Mouse (Mus musculus) forebrain, embryonic 15.5 days (tissue): ENCODE data around the gene Mtus2. TPM values are rescaled to one million over a fixed set of nuclear protein-coding genes. Genes with fewer than 3 reads are reported as not detected.

Experiments
- ATAC-seq: fragments of 200-750 bp; cut with Nextera tagmentation; replicated peaks from 2 replicates; pipeline ENCODE4 v1.8.0; 2017; ENCODE audit warnings: mild to moderate bottlenecking, moderate TSS enrichment, moderate library complexity
- H3K27ac ChIP-seq: fragments of 300-500 bp; sonication (generic); replicated peaks from 2 replicates; pipeline ENCODE4 v1.5.1; 2015; ENCODE audit warnings: mild to moderate bottlenecking, inconsistent platforms
- H3K27me3 ChIP-seq: fragments of 300-500 bp; sonication (generic); 2 replicates; pipeline ENCODE4 v1.6.1; 2015; ENCODE audit warnings: inconsistent platforms
- H3K36me3 ChIP-seq: fragments of 300-500 bp; sonication (generic); 2 replicates; pipeline ENCODE4 v1.6.1; 2015; ENCODE audit warnings: mild to moderate bottlenecking, inconsistent platforms
- H3K4me1 ChIP-seq: fragments of 300-500 bp; sonication (generic); 2 replicates; pipeline ENCODE4 v1.6.1; 2015; ENCODE audit warnings: inconsistent platforms
- H3K4me2 ChIP-seq: fragments of 300-500 bp; sonication (generic); replicated peaks from 2 replicates; pipeline ENCODE4 v1.6.1; 2015; ENCODE audit warnings: mild to moderate bottlenecking, inconsistent platforms
- H3K4me3 ChIP-seq: fragments of 300-500 bp; sonication (generic); 2 replicates; pipeline ENCODE4 v1.5.1; 2015; ENCODE audit warnings: mild to moderate bottlenecking, inconsistent platforms
- H3K9ac ChIP-seq: fragments of 300-500 bp; sonication (generic); replicated peaks from 2 replicates; pipeline ENCODE4 v1.6.1; 2015; ENCODE audit warnings: mild to moderate bottlenecking, inconsistent platforms
- H3K9me3 ChIP-seq: fragments of 300-500 bp; sonication (generic); 2 replicates; pipeline ENCODE4 v1.6.1; 2016; ENCODE audit warnings: inconsistent platforms
- WGBS: fragments of 180-500 bp; shearing (Covaris S2); methylation state at CpG from one replicate; pipeline ENCODE4 v1.1.7; 2015; ENCODE audit warnings: mixed read lengths; 5-methylcytosine and 5-hydroxymethylcytosine counted together
- polyA plus RNA-seq: library from polyadenylated mRNA; unstranded; fragments of >200 nt; fragmentation: Nextera tagmentation; extraction: Ambion mirVana; gene quantifications from 2 replicates; pipeline ENCODE4 v1.2.1, GENCODE M21; 2015

The Mtus2 gene
- polyA plus RNA-seq, 1 experiment from 2014 or later, result 20.0 TPM

GRCm38 (mm10) chr5:147960793-147961192, 3.7 kb downstream of the Mtus2 start:
- Histone ChIP-seq H3K9ac (no peak overlapping the region), H3K36me3 (no peaks in the 10 kb centered on the region), H3K27me3 (no peaks in the 10 kb centered on the region; the same call in 1 of the 2 replicates), H3K4me3 (no peak overlapping the region), H3K27ac (no peak overlapping the region), H3K4me1 (peaks cover 25% of the 10 kb centered on the region), H3K4me2 (no peak overlapping the region), H3K9me3 (no peaks in the 10 kb centered on the region)
- ATAC-seq, result no peak
- 86% methylated on average over 1 of the region's 1 CpGs for WGBS

- Histone ChIP-seq H3K9me3 (no peaks in the 10 kb centered on the region), H3K4me1 (no peaks in the 10 kb centered on the region), H3K4me2 (no peak overlapping the region), H3K27me3 (no peaks in the 10 kb centered on the region), H3K36me3 (no peaks in the 10 kb centered on the region), H3K9ac (no peak overlapping the region), H3K4me3 (no peak overlapping the region), H3K27ac (no peak overlapping the region)
- WGBS, result 75% methylated on average over 13 of the region's 13 CpGs
- no peak for ATAC-seq
These were observed 6.9 kb downstream of the Mtus2 start for GRCm38 (mm10) chr5:147963820-147964580.

GRCm38 (mm10) chr5:147964776-147965175, 7.7 kb downstream of the Mtus2 start:
- 48% methylated on average over 2 of the region's 2 CpGs for WGBS
- no peak overlapping the region for H3K4me2 ChIP-seq
- H3K4me1 ChIP-seq, result no peaks in the 10 kb centered on the region
- H3K9me3 ChIP-seq, result no peaks in the 10 kb centered on the region
- H3K4me3 ChIP-seq, result no peak overlapping the region
- no peak for ATAC-seq
- no peak overlapping the region for H3K9ac ChIP-seq
- H3K36me3 ChIP-seq, result no peaks in the 10 kb centered on the region
- H3K27me3 ChIP-seq, result no peaks in the 10 kb centered on the region
- H3K27ac ChIP-seq, result no peak overlapping the region

- Histone ChIP-seq H3K9me3 (no peaks in the 10 kb centered on the region), H3K36me3 (no peaks in the 10 kb centered on the region), H3K27me3 (no peaks in the 10 kb centered on the region), H3K4me2 (no peak overlapping the region), H3K4me1 (no peaks in the 10 kb centered on the region), H3K27ac (no peak overlapping the region), H3K9ac (no peak overlapping the region), H3K4me3 (no peak overlapping the region)
- WGBS, result 93% methylated on average over 7 of the region's 7 CpGs
- ATAC-seq, result no peak
These were observed 9.5 kb downstream of the Mtus2 start for GRCm38 (mm10) chr5:147966646-147967045.

GRCm38 (mm10) chr5:147969566-147969965, 12.4 kb downstream of the Mtus2 start:
- no peak for ATAC-seq
- no peak overlapping the region for H3K9ac ChIP-seq
- no peaks in the 10 kb centered on the region for H3K4me1 ChIP-seq
- H3K36me3 ChIP-seq, result no peaks in the 10 kb centered on the region
- WGBS, result 81% methylated on average over 5 of the region's 5 CpGs
- H3K9me3 ChIP-seq, result no peaks in the 10 kb centered on the region
- H3K27me3 ChIP-seq, result no peaks in the 10 kb centered on the region
- H3K4me3 ChIP-seq, result no peak overlapping the region
- no peak overlapping the region for H3K4me2 ChIP-seq
- H3K27ac ChIP-seq, result no peak overlapping the region

GRCm38 (mm10) chr5:147976001-147976400, 18.9 kb downstream of the Mtus2 start:
- no peak overlapping the region for H3K4me2 ChIP-seq
- no peak overlapping the region for H3K9ac ChIP-seq
- H3K4me3 ChIP-seq, result no peak overlapping the region
- no peak for ATAC-seq
- H3K9me3 ChIP-seq, result no peaks in the 10 kb centered on the region
- no peaks in the 10 kb centered on the region for H3K36me3 ChIP-seq
- H3K4me1 ChIP-seq, result no peaks in the 10 kb centered on the region
- no peaks in the 10 kb centered on the region for H3K27me3 ChIP-seq
- H3K27ac ChIP-seq, result no peak overlapping the region
- 72% methylated on average over 13 of the region's 13 CpGs for WGBS

GRCm38 (mm10) chr5:147980606-147981005, 23.5 kb downstream of the Mtus2 start:
- ATAC-seq, result no peak
- 84% methylated on average over 13 of the region's 13 CpGs for WGBS
- H3K9me3 ChIP-seq, result no peaks in the 10 kb centered on the region
- no peak overlapping the region for H3K9ac ChIP-seq
- H3K4me2 ChIP-seq, result no peak overlapping the region
- no peak overlapping the region for H3K4me3 ChIP-seq
- H3K36me3 ChIP-seq, result no peaks in the 10 kb centered on the region
- H3K4me1 ChIP-seq, result no peaks in the 10 kb centered on the region
- H3K27me3 ChIP-seq, result no peaks in the 10 kb centered on the region
- no peak overlapping the region for H3K27ac ChIP-seq

- H3K4me2 ChIP-seq, result no peak overlapping the region
- no peaks in the 10 kb centered on the region for H3K36me3 ChIP-seq
- no peaks in the 10 kb centered on the region for H3K27me3 ChIP-seq
- no peak overlapping the region for H3K4me3 ChIP-seq
- H3K27ac ChIP-seq, result no peak overlapping the region
- 83% methylated on average over 4 of the region's 4 CpGs for WGBS
- no peak overlapping the region for H3K9ac ChIP-seq
- peaks cover 4% of the 10 kb centered on the region; the same call in 1 of the 2 replicates for H3K4me1 ChIP-seq
- no peaks in the 10 kb centered on the region for H3K9me3 ChIP-seq
- no peak for ATAC-seq
These were observed 33.2 kb downstream of the Mtus2 start for GRCm38 (mm10) chr5:147990289-147990688.

- H3K4me2 ChIP-seq, result no peak overlapping the region
- 0 out of 2 replicates have a peak overlapping the region, but pooled peaks have one; percentile 13 for H3K27ac ChIP-seq
- no peak for ATAC-seq
- no peaks in the 10 kb centered on the region for H3K27me3 ChIP-seq
- no peaks in the 10 kb centered on the region for H3K36me3 ChIP-seq
- no peak overlapping the region for H3K9ac ChIP-seq
- 84% methylated on average over 10 of the region's 10 CpGs for whole genome bisulfite sequencing
- H3K9me3 ChIP-seq, result no peaks in the 10 kb centered on the region
- no peak overlapping the region for H3K4me3 ChIP-seq
- peaks cover 4% of the 10 kb centered on the region; the same call in 1 of the 2 replicates for H3K4me1 ChIP-seq
These were observed 33.7 kb downstream of the Mtus2 start for GRCm38 (mm10) chr5:147990775-147991174.

GRCm38 (mm10) chr5:147992581-147993378, 35.7 kb downstream of the Mtus2 start:
- Histone ChIP-seq H3K4me2 (no peak overlapping the region), H3K27me3 (no peaks in the 10 kb centered on the region), H3K4me1 (peaks cover 4% of the 10 kb centered on the region; the same call in 1 of the 2 replicates), H3K4me3 (no peak overlapping the region), H3K36me3 (no peaks in the 10 kb centered on the region), H3K9ac (no peak overlapping the region), H3K9me3 (no peaks in the 10 kb centered on the region), H3K27ac (no peak overlapping the region)
- 26% methylated on average over 20 of the region's 20 CpGs for WGBS
- peak; percentile 23; the same call in 1 of the 2 replicates for ATAC-seq

GRCm38 (mm10) chr5:148005263-148005662, 48.1 kb downstream of the Mtus2 start:
- Histone ChIP-seq H3K36me3 (no peaks in the 10 kb centered on the region), H3K27me3 (no peaks in the 10 kb centered on the region), H3K9me3 (no peaks in the 10 kb centered on the region), H3K4me3 (no peak overlapping the region), H3K27ac (no peak overlapping the region), H3K4me1 (0 out of 2 replicates have a peak, but pooled peaks cover 3% of the 10 kb centered on the region), H3K9ac (no peak overlapping the region), H3K4me2 (no peak overlapping the region)
- WGBS, result 24% methylated on average over 4 of the region's 4 CpGs
- ATAC-seq, result no peak

- Histone ChIP-seq H3K4me3 (no peak overlapping the region), H3K9me3 (no peaks in the 10 kb centered on the region), H3K4me1 (no peaks in the 10 kb centered on the region), H3K27me3 (no peaks in the 10 kb centered on the region), H3K27ac (no peak overlapping the region), H3K9ac (no peak overlapping the region), H3K36me3 (no peaks in the 10 kb centered on the region), H3K4me2 (no peak overlapping the region)
- no peak for ATAC-seq
- 83% methylated on average over 5 of the region's 5 CpGs for whole genome bisulfite sequencing
These were observed 55.0 kb downstream of the Mtus2 start for GRCm38 (mm10) chr5:148012156-148012555.
